Mouse (Mus musculus): ENCODE data around the gene Usp31. TPM values are rescaled to one million over a fixed set of nuclear protein-coding genes. Genes with fewer than 3 reads are reported as not detected.

Usp31 gene
- total RNA-seq, 4 experiments from 2014 or later, result 56.0 to 73.7 (median 67.4) TPM

GRCm38 (mm10) chr7:121660705-121661104 lies 46.3 kb downstream of the Usp31 start:
- no peak for DNase-seq (ENCODE audit: low spot score in 2 of 2)

DNA sequence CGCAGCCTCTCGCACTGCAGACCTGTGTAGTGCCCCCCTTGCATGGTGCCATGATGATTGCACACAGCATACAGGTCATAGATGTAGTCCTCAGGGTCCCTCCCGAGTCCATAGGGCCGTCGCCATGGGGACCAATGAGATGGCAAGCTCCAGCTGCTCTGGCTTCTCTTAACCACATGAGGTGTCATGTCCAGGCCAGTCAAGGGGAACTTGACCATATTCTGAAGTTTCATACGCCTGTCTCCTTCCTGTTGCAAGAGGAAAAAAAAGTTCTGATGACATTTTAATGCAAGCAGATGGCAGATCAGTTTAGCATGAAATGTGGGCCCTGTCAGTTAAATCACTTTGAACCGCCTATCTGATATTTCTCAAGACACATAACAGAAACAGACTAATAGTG lies 48.2 kb downstream of the Usp31 start:
- DNase-seq (ENCODE audit: low spot score in 2 of 2), result no peak

DNA sequence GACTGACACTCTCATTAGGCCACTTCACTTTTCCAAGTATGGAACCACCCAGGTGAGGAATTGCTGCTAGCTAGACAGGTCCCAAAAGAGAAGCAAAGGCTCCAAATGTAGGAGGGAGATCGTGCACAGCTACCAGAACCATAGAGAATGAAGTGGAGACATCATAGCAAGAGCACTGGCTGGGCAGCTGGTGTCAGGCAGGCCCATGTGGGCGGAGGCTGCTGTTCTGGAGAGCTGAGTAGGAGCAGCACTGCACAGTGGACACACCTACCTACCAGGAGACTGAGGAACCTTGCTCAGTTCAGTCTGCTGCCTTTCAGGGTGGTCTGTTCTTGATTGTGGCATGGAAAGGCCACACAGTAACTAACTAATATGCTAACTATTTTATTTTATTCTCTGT lies 52.4 kb downstream of the Usp31 start:
- no peak for DNase-seq (ENCODE audit: low spot score in 2 of 2)

DNA sequence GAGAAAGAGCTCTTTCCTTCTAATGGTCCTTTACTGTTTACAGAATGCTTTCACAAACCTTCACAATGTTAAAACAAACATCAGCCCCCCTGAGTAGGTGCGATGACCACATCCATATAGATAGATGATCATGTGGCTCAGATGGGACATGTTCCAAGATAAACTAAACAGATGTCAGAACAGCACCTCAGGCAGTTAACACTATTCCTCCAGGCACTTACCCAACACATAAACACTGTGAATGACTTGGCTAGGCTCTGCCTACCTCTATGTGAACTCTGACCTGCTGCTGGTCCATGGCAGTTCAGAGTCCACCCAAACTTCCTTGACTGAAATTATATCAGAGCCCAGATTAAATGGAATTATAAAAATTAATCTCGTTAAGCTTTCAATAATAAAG lies 54.4 kb downstream of the Usp31 start:
- DNase-seq (ENCODE audit: low spot score in 2 of 2), result no peak

GRCm38 (mm10) chr7:121650724-121651123 lies 56.3 kb downstream of the Usp31 start:
- peak in 1 of 2 experiments; percentile 49 for DNase-seq (ENCODE audit: low spot score in 2 of 2)

DNA sequence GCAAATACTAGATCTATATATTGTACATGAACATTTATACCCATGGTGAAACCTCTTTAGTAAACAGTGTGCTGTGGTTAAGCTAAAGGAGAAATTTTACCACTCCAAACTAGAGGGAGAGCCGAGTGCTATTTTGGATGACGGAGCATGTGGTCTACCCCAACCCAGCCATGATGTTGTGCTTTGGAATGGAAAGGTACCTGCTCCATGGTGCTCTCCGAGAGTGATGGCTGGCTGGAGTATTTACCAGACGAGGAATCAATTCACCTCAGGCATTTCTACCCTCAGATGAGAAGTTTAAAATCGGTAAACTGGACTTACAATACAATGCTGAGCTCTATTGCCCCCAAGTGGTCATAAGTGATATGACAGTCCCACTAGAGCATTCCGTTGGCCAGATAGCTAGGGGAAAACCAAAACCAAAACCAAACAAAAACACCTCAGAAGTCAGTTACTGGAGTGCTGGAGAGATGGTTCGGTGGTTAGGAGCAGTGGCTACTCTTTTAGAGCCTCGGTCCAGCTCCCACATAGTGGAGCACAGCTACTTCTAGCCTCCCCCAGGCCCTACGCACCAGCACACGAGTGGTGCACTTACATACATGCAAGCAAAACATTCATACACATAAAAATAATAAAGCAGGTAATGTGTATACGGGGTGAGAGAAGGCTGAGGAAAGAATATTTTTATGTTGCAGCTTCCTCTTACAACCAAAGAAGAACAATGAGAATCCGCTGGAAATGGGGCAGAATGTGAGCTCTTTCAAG lies 65.9 kb downstream of the Usp31 start:
- no peak for DNase-seq (ENCODE audit: low spot score in 2 of 2)

GRCm38 (mm10) chr7:121636732-121637131 lies 70.3 kb downstream of the Usp31 start:
- no peak for DNase-seq (ENCODE audit: low spot score in 2 of 2)

DNA sequence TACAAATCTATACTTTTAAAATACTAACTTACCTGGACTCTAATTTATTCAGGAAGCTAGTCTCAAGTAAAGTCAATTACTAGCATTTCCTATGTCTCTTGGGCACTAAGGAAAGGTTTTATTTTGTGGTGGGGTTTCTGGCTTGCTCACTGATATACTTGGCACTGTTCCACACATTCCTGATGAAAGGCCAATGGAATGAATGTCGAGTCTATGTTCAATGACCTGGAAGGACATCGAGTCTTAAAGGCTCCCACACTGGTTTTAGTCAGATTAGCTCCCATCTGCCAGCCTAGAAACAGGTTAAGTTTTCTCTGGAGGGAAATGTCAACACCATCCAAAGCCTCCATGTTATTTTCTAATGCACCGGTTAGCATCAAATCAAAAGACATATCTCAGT lies 72.8 kb downstream of the Usp31 start:
- DNase-seq (ENCODE audit: low spot score in 2 of 2), result no peak

DNA sequence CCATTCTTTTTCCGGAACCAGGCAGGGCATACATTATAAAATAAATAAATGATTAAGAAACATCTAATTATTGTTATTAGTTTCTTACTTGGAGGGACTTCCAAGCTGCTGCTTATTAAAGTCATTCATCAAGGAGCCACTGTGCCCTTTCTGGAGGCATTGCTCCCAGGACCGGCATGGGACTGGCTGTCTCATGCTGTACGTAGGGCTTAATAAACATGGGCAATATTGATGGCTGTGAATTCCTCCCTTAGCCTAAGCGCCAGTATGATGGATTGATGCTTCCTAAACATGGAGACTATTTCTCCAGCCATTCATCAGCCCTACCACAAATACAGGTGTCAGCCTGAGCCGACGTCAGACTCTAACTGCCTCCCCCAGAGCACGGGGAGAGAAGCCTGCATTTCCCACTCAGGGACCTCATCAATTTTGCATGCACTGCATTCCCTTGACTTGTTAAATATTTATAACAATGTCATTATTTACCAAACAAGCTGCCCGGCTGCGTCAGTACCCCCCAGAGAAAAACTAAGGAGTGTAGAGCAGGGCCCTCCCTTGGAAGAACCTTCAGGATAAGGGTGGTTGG lies 84.1 kb downstream of the Usp31 start:
- no peak for DNase-seq (ENCODE audit: low spot score in 2 of 2)

DNA sequence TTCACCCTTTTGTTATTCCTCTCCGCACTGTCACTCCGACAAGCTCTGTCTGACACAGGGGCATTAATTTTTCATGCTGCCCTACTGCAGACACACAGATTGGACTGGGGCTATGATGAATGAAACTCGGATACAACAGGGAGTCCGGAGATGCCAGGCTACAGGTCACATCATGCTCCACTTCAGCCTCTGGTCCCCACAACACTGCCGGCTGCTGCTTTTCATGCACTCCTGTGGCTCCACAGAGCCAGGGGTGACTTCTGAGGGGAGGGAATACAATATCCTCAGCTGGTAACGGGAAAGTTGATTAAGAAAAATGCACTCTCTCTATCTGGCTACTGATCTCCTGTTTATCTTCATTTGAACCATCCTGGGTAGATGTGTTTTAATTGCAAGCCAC lies 84.6 kb downstream of the Usp31 start:
- no peak for DNase-seq (ENCODE audit: low spot score in 2 of 2)

DNA sequence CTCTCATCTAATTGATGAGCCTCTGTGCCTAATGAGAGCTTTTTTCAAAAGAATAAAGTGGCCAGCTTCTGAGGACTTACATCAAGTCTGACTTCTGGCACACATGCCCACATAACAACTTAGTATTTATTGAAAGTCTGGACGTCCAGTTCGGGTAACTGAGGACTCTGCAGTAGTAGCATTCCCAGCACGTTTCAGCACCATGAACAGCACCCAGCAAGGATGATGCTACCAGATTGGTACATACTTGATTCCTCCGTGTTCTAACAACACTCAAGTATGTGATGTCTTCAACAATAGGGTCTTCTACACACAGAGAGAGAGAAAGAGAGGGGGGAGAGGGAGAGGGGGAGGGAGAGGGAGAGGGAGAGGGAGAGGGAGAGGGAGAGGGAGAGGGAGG lies 105.4 kb downstream of the Usp31 start:
- no peak for DNase-seq (ENCODE audit: low spot score in 2 of 2)

DNA sequence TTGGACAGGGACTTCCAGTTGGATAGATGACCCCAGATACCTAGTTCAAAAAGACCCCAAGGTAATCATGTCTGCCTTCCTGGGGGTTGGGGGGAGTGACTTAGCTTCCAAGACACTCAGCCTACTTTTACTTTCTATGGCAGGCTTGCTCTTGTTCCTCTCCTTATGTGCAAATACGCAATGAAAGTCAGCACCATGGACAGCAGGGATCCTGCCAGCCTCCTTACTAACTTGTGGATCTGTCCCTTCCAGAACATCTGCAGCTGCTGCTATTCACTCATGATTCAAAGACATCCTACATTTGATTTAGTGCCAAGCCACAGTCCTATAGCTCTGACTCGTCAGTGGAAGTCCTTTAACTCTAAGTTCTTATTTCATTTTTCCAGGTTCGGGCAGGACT lies 110.7 kb downstream of the Usp31 start:
- DNase-seq (ENCODE audit: low spot score in 2 of 2), result no peak

DNA sequence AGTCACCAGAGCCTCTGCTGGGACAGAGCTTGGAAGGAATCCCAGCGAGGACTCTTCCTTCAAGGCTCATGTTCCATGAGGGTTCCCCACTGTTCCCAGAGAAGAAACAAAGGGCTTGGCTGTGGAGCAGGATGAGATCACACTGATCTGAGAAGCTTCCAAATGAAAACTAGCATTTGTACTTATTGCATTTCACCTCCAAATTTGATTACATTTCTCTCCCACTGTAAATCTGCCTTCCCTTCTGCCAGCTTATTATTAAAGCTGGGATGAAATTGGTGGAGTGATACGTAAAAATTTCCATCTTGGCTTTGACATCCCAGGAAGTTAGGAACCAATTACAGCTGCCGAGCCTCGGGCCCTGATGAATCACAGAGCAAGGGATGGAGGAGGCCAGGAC lies 111.6 kb downstream of the Usp31 start:
- no peak for DNase-seq (ENCODE audit: low spot score in 2 of 2)

DNA sequence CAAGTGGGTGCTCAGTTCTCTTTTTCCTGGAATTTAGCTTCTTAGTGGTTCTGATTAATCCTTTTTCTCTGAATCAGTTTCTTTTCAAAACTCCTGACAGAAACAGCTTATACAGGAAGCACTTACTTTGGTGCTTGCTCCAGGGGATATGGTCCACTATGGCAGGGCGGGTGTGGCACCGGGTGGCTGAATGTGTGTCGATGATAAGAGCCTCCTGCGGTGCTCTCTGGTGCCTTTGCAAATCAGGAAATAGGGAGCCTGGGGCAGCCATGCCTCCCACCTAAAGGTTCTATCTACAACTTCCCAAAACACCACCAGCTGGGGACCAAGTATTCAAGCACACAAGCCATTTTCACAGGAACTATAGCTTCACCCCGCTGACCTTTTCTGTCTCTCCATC lies 112.0 kb downstream of the Usp31 start:
- no peak for DNase-seq (ENCODE audit: low spot score in 2 of 2)

DNA sequence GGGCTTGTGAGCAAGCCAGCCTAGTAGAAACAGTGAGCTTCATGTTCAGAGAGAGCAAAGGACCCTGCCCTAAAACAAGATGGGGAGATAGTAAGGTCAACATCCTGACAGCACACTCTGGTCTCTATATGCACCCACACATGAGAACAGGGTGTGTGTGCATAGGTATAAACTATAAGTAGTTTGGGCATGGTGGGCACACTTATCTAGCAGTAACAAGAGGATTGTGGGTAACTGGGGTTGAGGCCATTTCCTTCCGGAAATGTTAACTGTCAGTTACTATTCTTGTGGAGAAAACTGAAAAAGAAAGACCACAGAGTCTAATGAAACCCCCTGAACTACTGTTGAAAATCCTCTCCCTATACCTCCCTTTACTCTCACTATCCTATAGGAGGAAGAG lies 112.4 kb downstream of the Usp31 start:
- no peak for DNase-seq (ENCODE audit: low spot score in 2 of 2)

Other genes with a start within 250 kb of the Usp31 start
- gene Scnn1g, start 27.2 kb upstream of the Usp31 start, total RNA-seq (2022), result under 1 TPM; 0.21 to 0.38 (median 0.30) TPM
- not detected for gene Scnn1b, start 157.8 kb upstream of the Usp31 start, total RNA-seq (2022)